Mouse (Mus musculus): ENCODE data around the gene Hist1h2bm.
"Not testable (repeated sequence)": the region's sequence is repeated elsewhere in the genome, so short reads cannot be mapped to it uniquely, and the experiment has no call there.

Hist1h2bm gene

GRCm38 (mm10) chr13:21721757-21722372 is at the start of gene Hist1h2bm:
Gene Hist1h2bm, plus strand, starts transcription at chr13:21722044.
- peak; percentile 67 for DNase-seq

- DNase-seq, result no peak
These were observed 44.5 kb upstream of the Hist1h2bm start, which contains the start of gene Olfr1360 for GRCm38 (mm10) chr13:21677305-21677704. Gene Olfr1360, minus strand, starts transcription at chr13:21677405.

- no peak for DNase-seq
These were observed 24.0 kb upstream of the Hist1h2bm start, which contains the start of gene Olfr1359 for GRCm38 (mm10) chr13:21697811-21698210. Gene Olfr1359, plus strand, starts transcription at chr13:21698111.

GRCm38 (mm10) chr13:21706669-21707068 is 15.2 kb upstream of the Hist1h2bm start:
- no peak for DNase-seq

GRCm38 (mm10) chr13:21710031-21710711 is 11.7 kb upstream of the Hist1h2bm start:
- peak; percentile 84 for DNase-seq

GRCm38 (mm10) chr13:21710821-21711525 is 10.9 kb upstream of the Hist1h2bm start:
- DNase-seq, result peak; percentile 74

- no peak for DNase-seq
These were observed 10.1 kb upstream of the Hist1h2bm start for GRCm38 (mm10) chr13:21711698-21712097.

GRCm38 (mm10) chr13:21714725-21715124 is 7.1 kb upstream of the Hist1h2bm start:
- DNase-seq, result peak; percentile 55

- DNase-seq, result no peak
These were observed 6.5 kb upstream of the Hist1h2bm start for GRCm38 (mm10) chr13:21715131-21715863.

GRCm38 (mm10) chr13:21715864-21716539 is 5.8 kb upstream of the Hist1h2bm start, which contains the start of the genes Hist1h2bl and Hist1h2ai:
Gene Hist1h2bl, minus strand, starts transcription at chr13:21716143.
Gene Hist1h2ai, plus strand, starts transcription at chr13:21716422.
- peak; percentile 88 for DNase-seq

- DNase-seq, result not testable (repeated sequence)
These were observed 5.1 kb upstream of the Hist1h2bm start for GRCm38 (mm10) chr13:21716540-21717391.

- peak; percentile 81 for DNase-seq
These were observed 4.2 kb upstream of the Hist1h2bm start, which contains the start of gene Hist1h3h for GRCm38 (mm10) chr13:21717397-21718357. Gene Hist1h3h, plus strand, starts transcription at chr13:21717659.

GRCm38 (mm10) chr13:21718381-21719080 is 3.3 kb upstream of the Hist1h2bm start:
- DNase-seq, result no peak

GRCm38 (mm10) chr13:21721107-21721756 is 612 bp upstream of the Hist1h2bm start:
- not testable (repeated sequence) for DNase-seq

GRCm38 (mm10) chr13:21722373-21722925 is 605 bp downstream of the Hist1h2bm start:
- no peak for DNase-seq

- DNase-seq, result no peak
These were observed 1.4 kb downstream of the Hist1h2bm start for GRCm38 (mm10) chr13:21722993-21723836.

- DNase-seq, result no peak
These were observed 6.2 kb downstream of the Hist1h2bm start for GRCm38 (mm10) chr13:21727948-21728572.
